Mouse (Mus musculus) megakaryocyte, embryonic 14.5 days (primary cell): ENCODE measurements around the gene Daxx. TPM values are rescaled to one million over a fixed set of nuclear protein-coding genes. Genes with fewer than 3 reads are reported as not detected.
"Not testable (repeated sequence)": the region's sequence is repeated elsewhere in the genome, so short reads cannot be mapped to it uniquely, and the experiment has no call there.

ENCODE experiments used
- H3K27me3 ChIP-seq: replicated peaks from 2 replicates; pipeline ENCODE3; 2012; ENCODE audit warnings: inconsistent platforms
- H3K36me3 ChIP-seq: replicated peaks from 2 replicates; pipeline ENCODE3; 2012; ENCODE audit warnings: low read length, inconsistent platforms, mixed read lengths
- H3K4me1 ChIP-seq: 2 replicates; pipeline ENCODE4 v1.6.1; 2012; ENCODE audit warnings: inconsistent platforms
- H3K4me3 ChIP-seq: replicated peaks from 2 replicates; pipeline ENCODE3; 2012; ENCODE audit warnings: moderate library complexity, mild to moderate bottlenecking, inconsistent platforms
- H3K9me3 ChIP-seq: 2 replicates; pipeline ENCODE4 v1.6.1; 2012; ENCODE audit warnings: inconsistent platforms
- FLI1 ChIP-seq: IDR thresholded peaks from 2 replicates; pipeline ENCODE4 v1.6.1; 2012; ENCODE audit warnings: low read length, inconsistent platforms, mixed read lengths
- GATA1 ChIP-seq: IDR thresholded peaks from 3 replicates; pipeline ENCODE4 v1.6.1; 2012; ENCODE audit warnings: mixed read lengths, low read length, inconsistent platforms, borderline replicate concordance
- polyA plus RNA-seq: library from polyadenylated mRNA; stranded (reverse); fragments of >175 nt; gene quantifications from 2 replicates; pipeline ENCODE4 v1.2.3, GENCODE M21; 2012; ENCODE audit warnings: low replicate concordance; ENCODE audit not compliant: insufficient read depth

The Daxx gene
- polyA plus RNA-seq, 1 experiment, result 20.0 TPM

- Histone ChIP-seq H3K36me3 (peaks cover 64% of the 10 kb centered on the region), H3K4me3 (peak overlapping the region; percentile 98), H3K4me1 (peaks cover 33% of the 10 kb centered on the region), H3K9me3 (no peaks in the 10 kb centered on the region), H3K27me3 (no peaks in the 10 kb centered on the region)
- no peak for TF ChIP-seq FLI1
- no peak for TF ChIP-seq GATA1
Observed at GRCm38 (mm10) chr17:33940981-33941380, 31.8 kb downstream of the Daxx start.

GRCm38 (mm10) chr17:33941381-33941780 is 32.2 kb downstream of the Daxx start:
- peaks cover 66% of the 10 kb centered on the region for H3K36me3 ChIP-seq
- TF ChIP-seq GATA1, result no peak
- no peak for TF ChIP-seq FLI1
- peaks cover 34% of the 10 kb centered on the region for H3K4me1 ChIP-seq
- H3K27me3 ChIP-seq, result no peaks in the 10 kb centered on the region
- H3K4me3 ChIP-seq, result peak overlapping the region; percentile 98
- H3K9me3 ChIP-seq, result no peaks in the 10 kb centered on the region

- peaks cover 48% of the 10 kb centered on the region for H3K4me1 ChIP-seq
- TF ChIP-seq GATA1, result no peak
- TF ChIP-seq FLI1, result no peak
- H3K36me3 ChIP-seq, result peaks cover 65% of the 10 kb centered on the region
- H3K4me3 ChIP-seq, result no peak overlapping the region
- H3K27me3 ChIP-seq, result no peaks in the 10 kb centered on the region
- H3K9me3 ChIP-seq, result no peaks in the 10 kb centered on the region
Observed at GRCm38 (mm10) chr17:33943454-33943853, 34.2 kb downstream of the Daxx start.

GRCm38 (mm10) chr17:33947430-33948089 is 38.3 kb downstream of the Daxx start:
- TF ChIP-seq GATA1, result no peak
- TF ChIP-seq FLI1, result no peak
- Histone ChIP-seq H3K27me3 (no peaks in the 10 kb centered on the region), H3K9me3 (no peaks in the 10 kb centered on the region), H3K4me1 (peaks cover 63% of the 10 kb centered on the region), H3K36me3 (peaks cover 85% of the 10 kb centered on the region), H3K4me3 (peak overlapping the region; percentile 24)

GRCm38 (mm10) chr17:33948090-33948904 is 39.1 kb downstream of the Daxx start:
- Histone ChIP-seq H3K27me3 (no peaks in the 10 kb centered on the region), H3K36me3 (peaks cover 86% of the 10 kb centered on the region), H3K9me3 (no peaks in the 10 kb centered on the region), H3K4me1 (peaks cover 66% of the 10 kb centered on the region), H3K4me3 (peak overlapping the region; percentile 38)
- TF ChIP-seq GATA1, result no peak
- TF ChIP-seq FLI1, result no peak

GRCm38 (mm10) chr17:33948905-33949537 is 39.8 kb downstream of the Daxx start:
- H3K4me3 ChIP-seq, result no peak overlapping the region
- TF ChIP-seq GATA1 (no peak), FLI1 (no peak)
- H3K4me1 ChIP-seq, result peaks cover 67% of the 10 kb centered on the region
- no peaks in the 10 kb centered on the region for H3K27me3 ChIP-seq
- H3K9me3 ChIP-seq, result no peaks in the 10 kb centered on the region
- H3K36me3 ChIP-seq, result peaks cover 84% of the 10 kb centered on the region

- Histone ChIP-seq H3K4me1 (peaks cover 75% of the 10 kb centered on the region), H3K9me3 (no peaks in the 10 kb centered on the region), H3K27me3 (no peaks in the 10 kb centered on the region), H3K4me3 (peak overlapping the region; percentile 99), H3K36me3 (peaks cover 80% of the 10 kb centered on the region)
- TF ChIP-seq GATA1 (no peak), FLI1 (no peak)
Observed at GRCm38 (mm10) chr17:33950131-33950625, 41.0 kb downstream of the Daxx start.

GRCm38 (mm10) chr17:33951021-33951946 is 42.1 kb downstream of the Daxx start, which contains the start of gene B3galt4:
Gene B3galt4, minus strand, starts transcription at chr17:33951488.
- TF ChIP-seq GATA1 (no peak), FLI1 (no peak)
- no peaks in the 10 kb centered on the region for H3K9me3 ChIP-seq
- no peaks in the 10 kb centered on the region for H3K27me3 ChIP-seq
- H3K36me3 ChIP-seq, result peaks cover 71% of the 10 kb centered on the region
- H3K4me1 ChIP-seq, result peaks cover 75% of the 10 kb centered on the region
- H3K4me3 ChIP-seq, result peak within 1 kb of the TSS; percentile 99

GRCm38 (mm10) chr17:33952015-33952414 is 42.8 kb downstream of the Daxx start:
- Histone ChIP-seq H3K4me1 (peaks cover 78% of the 10 kb centered on the region), H3K4me3 (peak overlapping the region; percentile 99), H3K36me3 (peaks cover 65% of the 10 kb centered on the region)
- not testable (repeated sequence) for H3K27me3 ChIP-seq, H3K9me3 ChIP-seq
